Mouse (Mus musculus) CD4-positive helper T cell, adult 2 months (primary cell): ENCODE data around the gene Garem2.

Experiments
- DNase-seq: peaks from one replicate; pipeline ENCODE4 v3.0.0-alpha.2; 2012; ENCODE audit warnings: low read depth, missing footprints, low spot score

Garem2 gene

GRCm38 (mm10) chr5:30153222-30153621 lies 48.3 kb downstream of the Garem2 start:
- no peak for DNase-seq

GRCm38 (mm10) chr5:30154013-30154412 lies 49.1 kb downstream of the Garem2 start:
- DNase-seq = no peak

- peak; percentile 93 for DNase-seq
These were observed 49.8 kb downstream of the Garem2 start, which contains the start of the genes Hadha and Hadhb for GRCm38 (mm10) chr5:30154474-30155394. Gene Hadha (minus strand): TSS chr5:30155162. Gene Hadhb (plus strand): TSS chr5:30155248.

GRCm38 (mm10) chr5:30155395-30155792 lies 50.4 kb downstream of the Garem2 start:
- no peak for DNase-seq

GRCm38 (mm10) chr5:30155821-30156629 lies 51.1 kb downstream of the Garem2 start:
- DNase-seq = peak; percentile 62

GRCm38 (mm10) chr5:30159601-30160000 lies 54.6 kb downstream of the Garem2 start:
- no peak for DNase-seq

- DNase-seq = no peak
These were observed 56.9 kb downstream of the Garem2 start for GRCm38 (mm10) chr5:30161836-30162235.

- DNase-seq = peak; percentile 7
These were observed 57.4 kb downstream of the Garem2 start for GRCm38 (mm10) chr5:30162339-30162738.

- no peak for DNase-seq
These were observed 60.4 kb downstream of the Garem2 start for GRCm38 (mm10) chr5:30165234-30165946.
